Mouse (Mus musculus) limb, embryonic 15.5 days (tissue): ENCODE results near the gene Fgfr3. TPM values are rescaled to one million over a fixed set of nuclear protein-coding genes. Genes with fewer than 3 reads are reported as not detected.

Experiments used
- ATAC-seq: fragments of 200-750 bp; cut with Nextera tagmentation; 2 replicates; pipeline ENCODE4 v1.8.0; 2017; ENCODE audit warnings: low read depth, moderate TSS enrichment; ENCODE audit not compliant: insufficient number of reproducible peaks, low FRiP score, low TSS enrichment
- H3K27ac ChIP-seq: fragments of 300-500 bp; sonication (generic); 2 replicates; pipeline ENCODE4 v1.5.1; 2015; ENCODE audit warnings: moderate library complexity, mild to moderate bottlenecking, inconsistent platforms
- H3K27me3 ChIP-seq: fragments of 300-500 bp; sonication (generic); 2 replicates; pipeline ENCODE4 v1.6.1; 2015; ENCODE audit warnings: inconsistent platforms
- H3K36me3 ChIP-seq: fragments of 300-500 bp; sonication (generic); 2 replicates; pipeline ENCODE4 v1.6.1; 2015; ENCODE audit warnings: inconsistent platforms
- H3K4me1 ChIP-seq: fragments of 300-500 bp; sonication (generic); 2 replicates; pipeline ENCODE4 v1.6.1; 2015; ENCODE audit warnings: inconsistent platforms
- H3K4me2 ChIP-seq: fragments of 300-500 bp; sonication (generic); 2 replicates; pipeline ENCODE4 v1.6.1; 2015; ENCODE audit warnings: mild to moderate bottlenecking, inconsistent platforms
- H3K4me3 ChIP-seq: fragments of 300-500 bp; sonication (generic); 2 replicates; pipeline ENCODE4 v1.5.1; 2015; ENCODE audit warnings: mild to moderate bottlenecking, inconsistent platforms
- H3K9ac ChIP-seq: fragments of 300-500 bp; sonication (generic); 2 replicates; pipeline ENCODE4 v1.6.1; 2015; ENCODE audit warnings: inconsistent platforms
- H3K9me3 ChIP-seq: fragments of 300-500 bp; sonication (generic); 2 replicates; pipeline ENCODE4 v1.6.1; 2016; ENCODE audit warnings: inconsistent platforms
- WGBS: fragments of 180-500 bp; shearing (Covaris S2); methylation state at CpG from one replicate; pipeline ENCODE4 v1.1.7; 2015; 5-methylcytosine and 5-hydroxymethylcytosine counted together
- polyA plus RNA-seq: library from polyadenylated mRNA; unstranded; fragments of >200 nt; fragmentation: Nextera tagmentation; extraction: Ambion mirVana; gene quantifications from 2 replicates; pipeline ENCODE4 v1.2.1, GENCODE M21; 2015

The Fgfr3 gene
- polyA plus RNA-seq, 1 experiment from 2014 or later = 37.1 TPM

DNA sequence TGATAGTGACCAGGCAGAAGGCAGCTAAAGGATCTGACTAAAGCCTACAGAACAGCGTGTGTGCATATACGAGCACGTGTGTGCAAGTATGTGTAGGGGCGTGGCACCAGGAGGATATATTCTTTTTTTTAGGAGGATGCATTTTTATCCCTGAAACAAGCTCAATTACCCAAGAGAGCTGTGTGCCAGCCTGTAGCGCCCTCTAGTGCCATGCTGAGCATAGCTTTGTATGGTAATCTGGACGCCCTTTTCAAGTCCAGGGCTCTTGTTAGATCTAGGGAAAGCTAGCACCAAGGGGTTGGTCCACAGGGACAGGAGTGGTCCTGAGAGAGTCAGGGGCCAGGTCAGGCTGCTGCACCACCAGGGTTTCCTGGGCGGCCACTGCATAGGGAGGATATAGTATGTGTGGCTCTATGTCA, 16.4 kb downstream of the Fgfr3 start:
- 19% methylated on average over 7 of the region's 7 CpGs for WGBS
- H3K4me3 ChIP-seq = no peak overlapping the region
- no peaks in the 10 kb centered on the region for H3K27me3 ChIP-seq
- H3K4me1 ChIP-seq = no peaks in the 10 kb centered on the region
- no peak for ATAC-seq
- H3K36me3 ChIP-seq = peaks cover 61% of the 10 kb centered on the region
- no peak overlapping the region for H3K4me2 ChIP-seq
- H3K9ac ChIP-seq = no peak overlapping the region
- H3K27ac ChIP-seq = no peak overlapping the region
- no peaks in the 10 kb centered on the region for H3K9me3 ChIP-seq

GRCm38 (mm10) chr5:33738341-33738740, 16.9 kb downstream of the Fgfr3 start:
- Histone ChIP-seq H3K4me3 (no peak overlapping the region), H3K36me3 (peaks cover 61% of the 10 kb centered on the region), H3K9ac (no peak overlapping the region), H3K9me3 (no peaks in the 10 kb centered on the region), H3K27ac (no peak overlapping the region), H3K4me2 (no peak overlapping the region), H3K27me3 (no peaks in the 10 kb centered on the region), H3K4me1 (no peaks in the 10 kb centered on the region)
- no peak for ATAC-seq

- H3K4me2 ChIP-seq = no peak overlapping the region
- 91% methylated on average over 4 of the region's 4 CpGs for WGBS
- no peak for ATAC-seq
- peaks cover 59% of the 10 kb centered on the region for H3K36me3 ChIP-seq
- H3K9me3 ChIP-seq = no peaks in the 10 kb centered on the region
- H3K4me3 ChIP-seq = no peak overlapping the region
- no peaks in the 10 kb centered on the region for H3K4me1 ChIP-seq
- no peaks in the 10 kb centered on the region for H3K27me3 ChIP-seq
- H3K27ac ChIP-seq = no peak overlapping the region
- H3K9ac ChIP-seq = no peak overlapping the region
Measured at GRCm38 (mm10) chr5:33740548-33740947, 19.1 kb downstream of the Fgfr3 start.

- H3K36me3 ChIP-seq = peaks cover 78% of the 10 kb centered on the region
- 91% methylated on average over 8 of the region's 8 CpGs for WGBS
Measured at GRCm38 (mm10) chr5:33743481-33743880, 22.0 kb downstream of the Fgfr3 start.

DNA sequence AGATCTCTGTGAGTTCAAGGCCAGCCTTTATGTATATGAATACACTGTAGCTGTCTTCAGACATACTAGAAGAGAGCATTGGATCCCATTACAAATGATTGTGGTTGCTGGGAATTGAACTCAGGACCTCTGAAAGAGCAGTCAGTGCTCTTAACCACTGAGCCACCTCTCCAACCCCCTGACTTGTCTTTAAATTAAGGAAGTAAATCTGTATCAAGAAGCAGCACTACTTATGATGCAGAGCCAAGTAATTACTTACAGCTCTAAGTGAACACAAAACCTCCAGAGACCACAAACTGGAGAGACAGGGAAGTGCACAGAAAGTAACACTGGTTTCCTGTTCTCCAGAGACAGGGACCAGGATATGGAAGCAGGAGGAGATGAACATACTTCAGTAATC, 55.7 kb downstream of the Fgfr3 start:
- H3K9ac ChIP-seq = no peak overlapping the region
- no peaks in the 10 kb centered on the region for H3K9me3 ChIP-seq
- H3K4me2 ChIP-seq = no peak overlapping the region
- no peak overlapping the region for H3K4me3 ChIP-seq
- no peaks in the 10 kb centered on the region for H3K27me3 ChIP-seq
- peaks cover 45% of the 10 kb centered on the region for H3K36me3 ChIP-seq
- peaks cover 12% of the 10 kb centered on the region for H3K4me1 ChIP-seq
- no peak overlapping the region for H3K27ac ChIP-seq
- no peak for ATAC-seq

More at GRCm38 (mm10) chr5:33743481-33743880, 22.0 kb downstream of the Fgfr3 start:
- Histone ChIP-seq H3K4me3 (no peak overlapping the region), H3K4me2 (no peak overlapping the region), H3K9me3 (no peaks in the 10 kb centered on the region), H3K9ac (no peak overlapping the region), H3K4me1 (no peaks in the 10 kb centered on the region), H3K27ac (no peak overlapping the region), H3K27me3 (no peaks in the 10 kb centered on the region)
- ATAC-seq = no peak

DNA sequence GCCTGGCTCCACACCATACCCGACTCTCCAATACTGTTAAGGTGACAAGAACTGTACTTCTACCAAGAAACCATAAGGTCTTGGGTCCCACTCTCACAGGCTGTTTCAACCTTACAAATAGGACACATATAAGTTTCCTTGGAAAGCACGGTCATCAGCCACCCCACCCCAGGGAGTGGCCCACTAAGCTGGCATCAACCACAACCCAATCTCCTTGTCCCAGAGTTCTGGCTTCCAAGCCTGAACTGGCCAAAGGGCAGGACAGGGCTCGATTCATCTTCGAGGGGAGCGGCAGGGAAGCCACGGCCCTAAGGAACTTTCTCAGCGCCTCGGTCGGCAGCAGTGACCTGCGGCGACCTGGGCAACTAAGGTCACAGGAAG, 60.5 kb downstream of the Fgfr3 start:
- peaks cover 19% of the 10 kb centered on the region for H3K4me1 ChIP-seq
- ATAC-seq = no peak

DNA sequence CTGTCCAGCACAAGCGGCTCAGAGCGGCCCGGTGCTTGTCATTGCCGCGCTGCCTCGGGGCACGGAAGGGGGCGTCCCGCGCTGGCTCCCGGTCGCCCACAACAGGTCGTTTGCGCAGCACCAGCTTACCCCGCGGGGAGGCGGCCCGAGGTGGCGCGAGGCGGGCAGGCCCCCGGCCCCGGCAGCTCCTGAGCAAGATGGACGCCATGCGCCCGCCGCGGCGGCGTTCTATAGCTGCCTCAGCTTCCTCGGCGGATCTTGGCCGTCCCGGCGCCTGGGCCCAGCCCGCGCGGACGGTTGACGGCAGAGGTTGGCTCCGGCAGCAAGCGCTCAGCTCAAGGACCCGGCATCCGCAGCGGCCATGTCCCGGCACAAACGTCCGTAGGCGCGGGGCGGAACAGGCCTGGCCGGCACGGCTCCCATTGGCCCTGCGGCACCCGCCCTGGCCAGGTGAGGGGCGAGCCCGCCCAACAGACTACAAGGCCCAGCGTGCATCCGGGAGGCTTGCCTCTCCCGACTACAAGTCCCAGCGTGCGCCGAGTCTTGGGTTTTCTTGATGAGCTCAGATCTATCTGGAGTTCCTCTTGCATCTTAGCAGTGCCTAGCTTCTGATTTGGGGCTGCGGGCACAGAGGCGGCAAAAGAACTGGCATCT, 61.0 kb downstream of the Fgfr3 start, which contains the start of gene Letm1:
TSS of gene Letm1 (minus strand) at position 473 of the 654 bp plus-strand sequence.
- Histone ChIP-seq H3K9ac (peak within 1 kb of the TSS; percentile 86), H3K27me3 (no peaks in the 10 kb centered on the region), H3K27ac (peak within 1 kb of the TSS; percentile 81), H3K9me3 (no peaks in the 10 kb centered on the region), H3K4me3 (peak within 1 kb of the TSS; percentile 88), H3K36me3 (peaks cover 5% of the 10 kb centered on the region; the same call in 1 of the 2 replicates), H3K4me2 (peak within 1 kb of the TSS; percentile 88), H3K4me1 (peaks cover 19% of the 10 kb centered on the region)
- peak; percentile 99 for ATAC-seq
- WGBS = under 1% methylated on average over 65 of the region's 65 CpGs

More for the DNA sequence above, 60.5 kb downstream of the Fgfr3 start:
- H3K4me3 ChIP-seq = peak overlapping the region; percentile 88
- H3K27me3 ChIP-seq = no peaks in the 10 kb centered on the region
- H3K9me3 ChIP-seq = no peaks in the 10 kb centered on the region
- peak overlapping the region; percentile 88 for H3K4me2 ChIP-seq
- H3K27ac ChIP-seq = peak overlapping the region; percentile 81
- peak overlapping the region; percentile 86 for H3K9ac ChIP-seq
- 3% methylated on average over 11 of the region's 11 CpGs for WGBS
- H3K36me3 ChIP-seq = peaks cover 10% of the 10 kb centered on the region; the same call in 1 of the 2 replicates

DNA sequence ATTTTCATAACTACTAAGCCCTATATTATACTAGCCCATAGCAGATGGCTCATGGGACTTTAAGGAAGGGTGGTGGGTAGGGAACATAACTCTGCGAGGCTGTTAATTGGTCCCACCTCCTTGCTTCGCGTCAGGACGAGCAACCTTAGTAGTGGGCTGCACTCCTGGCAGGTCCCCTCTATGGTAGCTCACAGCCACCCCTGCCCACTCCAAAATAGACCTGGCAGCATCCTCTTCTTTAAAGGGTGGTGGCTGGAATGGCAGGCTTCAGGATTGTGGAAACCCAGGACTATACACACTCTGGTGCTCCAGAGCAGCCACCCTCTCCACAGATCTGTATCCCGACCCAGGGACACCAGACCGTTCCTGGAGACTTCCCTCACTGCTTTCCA, 61.5 kb downstream of the Fgfr3 start:
- WGBS = 8% methylated on average over 6 of the region's 6 CpGs
- H3K27ac ChIP-seq = peak overlapping the region; percentile 57; the same call in 1 of the 2 replicates
- peak overlapping the region; percentile 88 for H3K4me2 ChIP-seq

More for the DNA sequence above, 61.5 kb downstream of the Fgfr3 start:
- H3K4me3 ChIP-seq = peak overlapping the region; percentile 88
- H3K9me3 ChIP-seq = no peaks in the 10 kb centered on the region
- no peaks in the 10 kb centered on the region for H3K27me3 ChIP-seq
- peaks cover 19% of the 10 kb centered on the region for H3K4me1 ChIP-seq
- ATAC-seq = 0 out of 2 replicates have a peak, but pooled peaks have one; percentile 36
- peak overlapping the region; percentile 86 for H3K9ac ChIP-seq
- H3K36me3 ChIP-seq = no peaks in the 10 kb centered on the region

Other genes with a start within 250 kb of the Fgfr3 start
- 62.5 and 69.1 TPM in 2 replicates for gene Fam53a, start 92.0 kb upstream of the Fgfr3 start, polyA plus RNA-seq
- 0.29 and 0.35 TPM in 2 replicates for gene Gm9903, start 91.7 kb upstream of the Fgfr3 start, polyA plus RNA-seq
- gene Slbp, start 69.1 kb upstream of the Fgfr3 start, polyA plus RNA-seq = 204 and 206 TPM in 2 replicates
- gene Tacc3, start 63.5 kb upstream of the Fgfr3 start, polyA plus RNA-seq = 150 and 151 TPM in 2 replicates
- 45.8 and 49.7 TPM in 2 replicates for gene Tmem129, start 63.3 kb upstream of the Fgfr3 start, polyA plus RNA-seq
- gene Letm1, start 61.1 kb downstream of the Fgfr3 start, polyA plus RNA-seq = 40.8 and 41.7 TPM in 2 replicates
- 32.1 and 37.1 TPM in 2 replicates for gene Nsd2, start 99.1 kb downstream of the Fgfr3 start, polyA plus RNA-seq
- gene Nelfa, start 214.7 kb downstream of the Fgfr3 start, polyA plus RNA-seq = 53.3 and 57.7 TPM in 2 replicates